Mouse (Mus musculus) liver, adult 2 months (tissue): ENCODE measurements around the gene Hsp90ab1. TPM values are rescaled to one million over a fixed set of nuclear protein-coding genes. Genes with fewer than 3 reads are reported as not detected.

Experiments used
- DNase-seq: peaks from one replicate; pipeline ENCODE4 v3.0.0-alpha.2; 2011; ENCODE audit warnings: low read depth, low spot score; ENCODE audit errors: extremely low read depth
- H3K27ac ChIP-seq: fragments of 200-500 bp; replicated peaks from 2 replicates; pipeline ENCODE4 v1.5.1; 2012; ENCODE audit warnings: low read depth, mild to moderate bottlenecking, control low read depth, inconsistent platforms, low read length; ENCODE audit not compliant: insufficient read depth
- H3K27me3 ChIP-seq: fragments of 200-500 bp; 2 replicates; pipeline ENCODE4 v1.6.1; 2012; ENCODE audit warnings: mild to moderate bottlenecking, moderate library complexity, low read length, inconsistent platforms; ENCODE audit not compliant: control insufficient read depth, insufficient read depth
- H3K36me3 ChIP-seq: fragments of 200-500 bp; 2 replicates; pipeline ENCODE4 v1.6.1; 2012; ENCODE audit warnings: low read length, inconsistent platforms; ENCODE audit not compliant: control insufficient read depth, insufficient read depth
- H3K4me1 ChIP-seq: fragments of 200-500 bp; 2 replicates; pipeline ENCODE4 v1.6.1; 2011; ENCODE audit warnings: low read length; ENCODE audit not compliant: control insufficient read depth, insufficient read depth
- H3K4me3 ChIP-seq: fragments of 200-500 bp; 2 replicates; pipeline ENCODE4 v1.5.1; 2011; ENCODE audit warnings: low read depth, mild to moderate bottlenecking, control low read depth, low read length, moderate library complexity; ENCODE audit not compliant: insufficient read depth
- H3K79me2 ChIP-seq: fragments of 200-500 bp; 2 replicates; pipeline ENCODE4 v1.6.1; 2012; ENCODE audit warnings: inconsistent platforms, mild to moderate bottlenecking, low read length, moderate library complexity; ENCODE audit not compliant: control insufficient read depth, insufficient read depth
- H3K9ac ChIP-seq: fragments of 200-500 bp; 2 replicates; pipeline ENCODE4 v1.6.1; 2012; ENCODE audit warnings: low read depth, mild to moderate bottlenecking, control low read depth, inconsistent platforms, low read length
- CTCF ChIP-seq: fragments of 200-500 bp; IDR thresholded peaks from 2 replicates; pipeline ENCODE4 v1.5.1; 2011; ENCODE audit warnings: low read depth, low read length, control low read depth
- POLR2A ChIP-seq: fragments of 200-500 bp; IDR thresholded peaks from 2 replicates; pipeline ENCODE4 v1.6.1; 2011; ENCODE audit warnings: low read length, control low read depth; ENCODE audit not compliant: insufficient read depth; ENCODE audit errors: extremely low read depth
- WGBS: fragments of 180-500 bp; shearing (Covaris S2); methylation state at CpG from one replicate; pipeline ENCODE4 v1.1.7; 2018; 5-methylcytosine and 5-hydroxymethylcytosine counted together
- polyA plus RNA-seq: library from polyadenylated mRNA; depleted of rRNA; stranded (reverse); fragments of >200 nt; gene quantifications from 2 replicates; pipeline ENCODE4 v1.2.3, GENCODE M21; 2012
- total RNA-seq: library from RNA; depleted of rRNA; stranded (reverse); fragments of >200 nt; gene quantifications from 2 replicates; pipeline ENCODE4 v1.2.3, GENCODE M21; 2014

Hsp90ab1 gene
- total and polyA plus RNA-seq, 2 experiments: 226 to 248 TPM

- TF ChIP-seq POLR2A (no peak), CTCF (no peak)
- 89% methylated on average over 15 of the region's 15 CpGs for WGBS
- no peaks in the 10 kb centered on the region for H3K27me3 ChIP-seq
- no peak overlapping the region for H3K27ac ChIP-seq
- no peaks in the 10 kb centered on the region for H3K36me3 ChIP-seq
- no peak overlapping the region for H3K4me3 ChIP-seq
- H3K9ac ChIP-seq: no peak overlapping the region
- peaks cover 3% of the 10 kb centered on the region; the same call in 1 of the 2 replicates for H3K4me1 ChIP-seq
- no peaks in the 10 kb centered on the region for H3K79me2 ChIP-seq
- no peak for DNase-seq
These were observed 34.2 kb upstream of the Hsp90ab1 start for GRCm38 (mm10) chr17:45606992-45607879.

GRCm38 (mm10) chr17:45602984-45603383 lies 29.9 kb upstream of the Hsp90ab1 start:
- no peak overlapping the region for H3K4me3 ChIP-seq
- DNase-seq: no peak
- H3K79me2 ChIP-seq: no peaks in the 10 kb centered on the region
- no peaks in the 10 kb centered on the region for H3K27me3 ChIP-seq
- H3K27ac ChIP-seq: no peak overlapping the region
- H3K4me1 ChIP-seq: peaks cover 2% of the 10 kb centered on the region; the same call in 1 of the 2 replicates
- H3K36me3 ChIP-seq: no peaks in the 10 kb centered on the region
- TF ChIP-seq POLR2A (no peak), CTCF (no peak)
- H3K9ac ChIP-seq: no peak overlapping the region
- 96% methylated on average over 3 of the region's 3 CpGs for WGBS

GRCm38 (mm10) chr17:45601877-45602304 lies 28.8 kb upstream of the Hsp90ab1 start, which contains the start of gene Mymx:
Gene Mymx (minus strand): TSS chr17:45602102.
- no peak within 1 kb of the TSS for H3K4me3 ChIP-seq
- 90% methylated on average over 6 of the region's 6 CpGs for WGBS

GRCm38 (mm10) chr17:45601325-45601724 lies 28.3 kb upstream of the Hsp90ab1 start:
- no peak for DNase-seq
- no peaks in the 10 kb centered on the region for H3K79me2 ChIP-seq
- WGBS: 70% methylated on average over 22 of the region's 22 CpGs
- no peak overlapping the region for H3K27ac ChIP-seq
- H3K27me3 ChIP-seq: no peaks in the 10 kb centered on the region
- no peak overlapping the region for H3K4me3 ChIP-seq
- no peak for TF ChIP-seq CTCF
- H3K9ac ChIP-seq: no peak overlapping the region
- no peaks in the 10 kb centered on the region for H3K36me3 ChIP-seq
- H3K4me1 ChIP-seq: peaks cover 12% of the 10 kb centered on the region

More at GRCm38 (mm10) chr17:45601877-45602304, 28.8 kb upstream of the Hsp90ab1 start, which contains the start of gene Mymx:
- no peaks in the 10 kb centered on the region for H3K27me3 ChIP-seq
- H3K36me3 ChIP-seq: no peaks in the 10 kb centered on the region
- H3K79me2 ChIP-seq: no peaks in the 10 kb centered on the region
- H3K27ac ChIP-seq: no peak within 1 kb of the TSS
- H3K9ac ChIP-seq: no peak within 1 kb of the TSS
- no peak for DNase-seq
- H3K4me1 ChIP-seq: peaks cover 6% of the 10 kb centered on the region; the same call in 1 of the 2 replicates
- TF ChIP-seq CTCF (no peak), POLR2A (no peak)

GRCm38 (mm10) chr17:45600267-45600666 lies 27.2 kb upstream of the Hsp90ab1 start:
- Histone ChIP-seq H3K27me3 (no peaks in the 10 kb centered on the region), H3K4me3 (no peak overlapping the region), H3K79me2 (no peaks in the 10 kb centered on the region; the same call in 1 of the 2 replicates), H3K4me1 (peaks cover 12% of the 10 kb centered on the region), H3K27ac (peak overlapping the region; percentile 93), H3K36me3 (no peaks in the 10 kb centered on the region), H3K9ac (no peak overlapping the region; the same call in 1 of the 2 replicates)
- no peak for DNase-seq
- no peak for TF ChIP-seq CTCF
- TF ChIP-seq POLR2A: no peak
- WGBS: 78% methylated on average over 8 of the region's 8 CpGs
